Mouse (Mus musculus) thymus, adult 2 months (tissue): ENCODE results near the gene Tymp.

Experiments
- CTCF ChIP-seq: fragments of 200-500 bp; IDR thresholded peaks from 2 replicates; pipeline ENCODE4 v1.5.1; 2012; ENCODE audit warnings: mild to moderate bottlenecking, control low read depth, low read length, moderate library complexity, borderline replicate concordance; ENCODE audit not compliant: control insufficient read depth, poor library complexity, insufficient read depth; ENCODE audit errors: extremely low read depth
- POLR2A ChIP-seq: fragments of 200-500 bp; IDR thresholded peaks from 2 replicates; pipeline ENCODE4 v1.6.1; 2012; ENCODE audit warnings: mild to moderate bottlenecking, low read length, control low read depth, moderate library complexity; ENCODE audit not compliant: control insufficient read depth, poor library complexity, insufficient read depth; ENCODE audit errors: extremely low read depth

- no peak for TF ChIP-seq POLR2A
- TF ChIP-seq CTCF = no peak
These were observed 33.3 kb upstream of the Tymp start, which contains the start of gene Syce3 for GRCm38 (mm10) chr15:89410118-89410517.
